Mouse (Mus musculus) liver, embryonic 15.5 days (tissue): ENCODE measurements around the gene Camkv. TPM values are rescaled to one million over a fixed set of nuclear protein-coding genes. Genes with fewer than 3 reads are reported as not detected.

Experiments used
- ATAC-seq: fragments of 200-750 bp; cut with Nextera tagmentation; 2 replicates; pipeline ENCODE4 v1.8.0; 2017; ENCODE audit warnings: moderate number of reproducible peaks, mild to moderate bottlenecking, moderate library complexity; ENCODE audit not compliant: insufficient read depth
- H3K27ac ChIP-seq: fragments of 300-500 bp; sonication (generic); replicated peaks from 2 replicates; pipeline ENCODE4 v1.5.1; 2015; ENCODE audit warnings: mild to moderate bottlenecking, inconsistent platforms
- H3K27me3 ChIP-seq: fragments of 300-500 bp; sonication (generic); 2 replicates; pipeline ENCODE4 v1.6.1; 2015; ENCODE audit warnings: mild to moderate bottlenecking, inconsistent platforms
- H3K36me3 ChIP-seq: fragments of 300-500 bp; sonication (generic); replicated peaks from 2 replicates; pipeline ENCODE4 v1.6.1; 2015; ENCODE audit warnings: moderate library complexity, mild to moderate bottlenecking, inconsistent platforms
- H3K4me1 ChIP-seq: fragments of 300-500 bp; sonication (generic); replicated peaks from 2 replicates; pipeline ENCODE4 v1.6.1; 2015; ENCODE audit warnings: inconsistent platforms
- H3K4me2 ChIP-seq: fragments of 300-500 bp; sonication (generic); 2 replicates; pipeline ENCODE4 v1.6.1; 2015; ENCODE audit warnings: moderate library complexity, mild to moderate bottlenecking, inconsistent platforms
- H3K4me3 ChIP-seq: fragments of 300-500 bp; sonication (generic); replicated peaks from 2 replicates; pipeline ENCODE4 v1.5.1; 2015; ENCODE audit warnings: mild to moderate bottlenecking, inconsistent platforms
- H3K9ac ChIP-seq: fragments of 300-500 bp; sonication (generic); 2 replicates; pipeline ENCODE4 v1.6.1; 2015; ENCODE audit warnings: moderate library complexity, mild to moderate bottlenecking, inconsistent platforms
- H3K9me3 ChIP-seq: fragments of 300-500 bp; sonication (generic); replicated peaks from 2 replicates; pipeline ENCODE4 v1.6.1; 2016; ENCODE audit warnings: inconsistent platforms
- WGBS: fragments of 180-500 bp; shearing (Covaris S2); methylation state at CpG from one replicate; pipeline ENCODE4 v1.1.7; 2015; ENCODE audit warnings: mixed read lengths; ENCODE audit not compliant: insufficient replicate concordance; 5-methylcytosine and 5-hydroxymethylcytosine counted together
- polyA plus RNA-seq: library from polyadenylated mRNA; unstranded; fragments of >200 nt; fragmentation: Nextera tagmentation; extraction: Ambion mirVana; gene quantifications from 2 replicates; pipeline ENCODE4 v1.2.1, GENCODE M21; 2015

The Camkv gene
- polyA plus RNA-seq, 1 experiment from 2014 or later, result 0.08 TPM

GRCm38 (mm10) chr9:107962916-107963315 lies 27.4 kb downstream of the Camkv start:
- peaks cover 92% of the 10 kb centered on the region for H3K36me3 ChIP-seq
- WGBS, result 85% methylated on average over 9 of the region's 9 CpGs

GRCm38 (mm10) chr9:107963700-107964099 lies 28.2 kb downstream of the Camkv start:
- no peaks in the 10 kb centered on the region for H3K27me3 ChIP-seq
- peaks cover 92% of the 10 kb centered on the region for H3K36me3 ChIP-seq
- peaks cover 31% of the 10 kb centered on the region for H3K4me1 ChIP-seq
- H3K4me2 ChIP-seq, result no peak overlapping the region
- H3K9me3 ChIP-seq, result no peaks in the 10 kb centered on the region
- ATAC-seq, result peak; percentile 69
- H3K4me3 ChIP-seq, result no peak overlapping the region
- 0 out of 2 replicates have a peak overlapping the region, but pooled peaks have one; percentile 11 for H3K9ac ChIP-seq
- peak overlapping the region; percentile 66 for H3K27ac ChIP-seq
- WGBS, result 10% methylated on average over 5 of the region's 5 CpGs

More at GRCm38 (mm10) chr9:107962916-107963315, 27.4 kb downstream of the Camkv start:
- Histone ChIP-seq H3K4me3 (no peak overlapping the region), H3K9ac (no peak overlapping the region), H3K4me1 (peaks cover 28% of the 10 kb centered on the region), H3K27me3 (no peaks in the 10 kb centered on the region), H3K27ac (no peak overlapping the region), H3K4me2 (no peak overlapping the region), H3K9me3 (no peaks in the 10 kb centered on the region)
- no peak for ATAC-seq

- Histone ChIP-seq H3K27me3 (no peaks in the 10 kb centered on the region), H3K36me3 (peaks cover 92% of the 10 kb centered on the region)
- 82% methylated on average over 9 of the region's 9 CpGs for WGBS
These were observed 29.2 kb downstream of the Camkv start for GRCm38 (mm10) chr9:107964681-107965080.

GRCm38 (mm10) chr9:107966676-107967075 lies 31.2 kb downstream of the Camkv start:
- H3K27me3 ChIP-seq, result no peaks in the 10 kb centered on the region
- 55% methylated on average over 10 of the region's 10 CpGs for WGBS
- no peak overlapping the region for H3K4me3 ChIP-seq
- H3K27ac ChIP-seq, result peak overlapping the region; percentile 42; the same call in 1 of the 2 replicates
- no peak overlapping the region for H3K4me2 ChIP-seq
- H3K36me3 ChIP-seq, result peaks cover 88% of the 10 kb centered on the region
- no peaks in the 10 kb centered on the region for H3K9me3 ChIP-seq
- H3K4me1 ChIP-seq, result peaks cover 49% of the 10 kb centered on the region
- no peak overlapping the region for H3K9ac ChIP-seq
- ATAC-seq, result no peak

More at GRCm38 (mm10) chr9:107964681-107965080, 29.2 kb downstream of the Camkv start:
- H3K4me2 ChIP-seq, result no peak overlapping the region
- H3K9me3 ChIP-seq, result no peaks in the 10 kb centered on the region
- H3K4me3 ChIP-seq, result no peak overlapping the region
- ATAC-seq, result no peak
- peak overlapping the region; percentile 66; the same call in 1 of the 2 replicates for H3K27ac ChIP-seq
- no peak overlapping the region for H3K9ac ChIP-seq
- H3K4me1 ChIP-seq, result peaks cover 33% of the 10 kb centered on the region

- 83% methylated on average over 6 of the region's 6 CpGs for WGBS
- no peak overlapping the region for H3K4me2 ChIP-seq
- H3K4me1 ChIP-seq, result peaks cover 57% of the 10 kb centered on the region
- ATAC-seq, result no peak
- peaks cover 80% of the 10 kb centered on the region for H3K36me3 ChIP-seq
- H3K9ac ChIP-seq, result no peak overlapping the region
- H3K4me3 ChIP-seq, result no peak overlapping the region
- H3K9me3 ChIP-seq, result no peaks in the 10 kb centered on the region
- H3K27me3 ChIP-seq, result no peaks in the 10 kb centered on the region
- H3K27ac ChIP-seq, result peak overlapping the region; percentile 43
These were observed 32.0 kb downstream of the Camkv start for GRCm38 (mm10) chr9:107967437-107967836.

GRCm38 (mm10) chr9:107968531-107968930 lies 33.1 kb downstream of the Camkv start:
- Histone ChIP-seq H3K36me3 (peaks cover 69% of the 10 kb centered on the region), H3K9me3 (no peaks in the 10 kb centered on the region), H3K4me3 (no peak overlapping the region), H3K4me2 (no peak overlapping the region), H3K27me3 (no peaks in the 10 kb centered on the region), H3K9ac (no peak overlapping the region), H3K4me1 (peaks cover 62% of the 10 kb centered on the region), H3K27ac (peak overlapping the region; percentile 43; the same call in 1 of the 2 replicates)
- no peak for ATAC-seq
- WGBS, result 81% methylated on average over 7 of the region's 7 CpGs

- Histone ChIP-seq H3K9ac (no peak overlapping the region), H3K4me3 (no peak overlapping the region), H3K27me3 (no peaks in the 10 kb centered on the region), H3K4me1 (peaks cover 68% of the 10 kb centered on the region), H3K9me3 (no peaks in the 10 kb centered on the region), H3K27ac (peak overlapping the region; percentile 98), H3K36me3 (peaks cover 54% of the 10 kb centered on the region), H3K4me2 (no peak overlapping the region)
- no peak for ATAC-seq
- 84% methylated on average over 5 of the region's 5 CpGs for WGBS
These were observed 34.8 kb downstream of the Camkv start for GRCm38 (mm10) chr9:107970311-107970710.

GRCm38 (mm10) chr9:107971690-107972541 lies 36.4 kb downstream of the Camkv start:
- ATAC-seq, result peak; percentile 81
- no peaks in the 10 kb centered on the region for H3K27me3 ChIP-seq
- H3K4me2 ChIP-seq, result peak overlapping the region; percentile 54
- no peaks in the 10 kb centered on the region for H3K9me3 ChIP-seq
- 11% methylated on average over 8 of the region's 8 CpGs for WGBS
- peaks cover 49% of the 10 kb centered on the region for H3K36me3 ChIP-seq
- peak overlapping the region; percentile 43 for H3K9ac ChIP-seq
- peak overlapping the region; percentile 7; the same call in 1 of the 2 replicates for H3K4me3 ChIP-seq
- H3K27ac ChIP-seq, result peak overlapping the region; percentile 98
- peaks cover 75% of the 10 kb centered on the region for H3K4me1 ChIP-seq

GRCm38 (mm10) chr9:107974491-107975171 lies 39.2 kb downstream of the Camkv start:
- peaks cover 52% of the 10 kb centered on the region for H3K36me3 ChIP-seq
- H3K9ac ChIP-seq, result peak overlapping the region; percentile 80
- H3K27ac ChIP-seq, result peak overlapping the region; percentile 98
- WGBS, result 16% methylated on average over 10 of the region's 10 CpGs
- peaks cover 89% of the 10 kb centered on the region for H3K4me1 ChIP-seq
- peak overlapping the region; percentile 68 for H3K4me3 ChIP-seq
- peak overlapping the region; percentile 84 for H3K4me2 ChIP-seq
- no peaks in the 10 kb centered on the region for H3K27me3 ChIP-seq
- peak; percentile 78 for ATAC-seq
- H3K9me3 ChIP-seq, result no peaks in the 10 kb centered on the region

- peak within 1 kb of the TSS; percentile 68 for H3K4me3 ChIP-seq
- no peaks in the 10 kb centered on the region for H3K27me3 ChIP-seq
- H3K9me3 ChIP-seq, result no peaks in the 10 kb centered on the region
- ATAC-seq, result peak; percentile 82
- peaks cover 53% of the 10 kb centered on the region for H3K36me3 ChIP-seq
- H3K27ac ChIP-seq, result peak within 1 kb of the TSS; percentile 98
- H3K4me2 ChIP-seq, result peak within 1 kb of the TSS; percentile 84
- peak within 1 kb of the TSS; percentile 80 for H3K9ac ChIP-seq
- peaks cover 94% of the 10 kb centered on the region for H3K4me1 ChIP-seq
- 40% methylated on average over 12 of the region's 12 CpGs for WGBS
These were observed 40.2 kb downstream of the Camkv start, which contains the start of gene Uba7 for GRCm38 (mm10) chr9:107975399-107976386. TSS of gene Uba7 (plus strand) at chr9:107975505.
